Mouse (Mus musculus): ENCODE results near the gene Cmtm1. TPM values are rescaled to one million over a fixed set of nuclear protein-coding genes. Genes with fewer than 3 reads are reported as not detected.
"Not testable (repeated sequence)": the region's sequence is repeated elsewhere in the genome, so short reads cannot be mapped to it uniquely, and the experiment has no call there.

Cmtm1 gene
- polyA plus RNA-seq (2014; fragmentation: Nextera tagmentation; extraction: Ambion mirVana): not detected in 2 replicates

DNA sequence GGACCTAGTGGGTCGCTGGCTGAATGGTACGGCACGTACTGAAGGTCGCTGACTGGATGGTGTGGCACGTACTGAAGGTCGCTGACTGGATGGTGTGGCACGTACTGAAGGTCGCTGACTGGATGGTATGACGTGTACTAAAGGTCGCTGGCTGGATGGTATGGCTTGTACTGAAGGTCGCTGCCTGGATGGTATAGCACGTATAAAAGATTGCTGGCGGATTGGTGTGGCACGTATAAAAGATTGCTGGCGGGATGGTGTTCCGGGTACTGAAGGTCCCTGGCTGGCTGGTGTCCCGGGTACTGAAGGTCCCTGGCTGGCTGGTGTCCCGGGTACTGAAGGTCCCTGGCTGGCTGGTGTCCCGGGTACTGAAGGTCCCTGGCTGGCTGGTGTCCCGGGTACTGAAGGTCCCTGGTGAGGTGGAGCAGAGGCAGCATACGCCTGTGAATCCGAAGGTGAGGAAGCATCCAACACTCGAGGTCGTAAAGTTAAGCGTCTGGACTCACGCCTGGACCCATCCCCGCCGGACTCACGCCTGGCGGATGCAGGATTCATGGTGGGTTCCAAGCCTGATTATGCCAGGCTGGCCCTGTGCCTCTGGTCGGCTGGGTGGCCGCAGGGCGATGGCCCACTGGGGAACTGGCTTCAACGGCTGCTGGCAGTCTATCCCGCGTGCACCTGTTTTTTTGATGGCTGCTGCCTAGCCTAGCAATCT, at the start of gene Cmtm1, which contains the start of gene Gm45711:
Cmtm1 (minus strand) TSS at position 705 of the 715 bp plus-strand sequence.
Gm45711 (minus strand) TSS at position 641 of the 715 bp plus-strand sequence.
- not testable (repeated sequence) for H3K9me3 ChIP-seq (ENCODE audit: control insufficient read depth, low read length); H3K27ac ChIP-seq (ENCODE audit: low read depth, low read length); H3K27me3 ChIP-seq (ENCODE audit: control insufficient read depth, insufficient read depth, low read length); H3K4me3 ChIP-seq (ENCODE audit: low read depth, low read length); H3K36me3 ChIP-seq (ENCODE audit: control insufficient read depth, insufficient read depth, low read length); ATAC-seq (replicated peaks; ENCODE audit: low FRiP score); H3K4me2 ChIP-seq (ENCODE audit: low read depth, low read length, severe bottlenecking); H3K4me1 ChIP-seq (replicated peaks; ENCODE audit: control insufficient read depth, insufficient read depth, low read length); DNase-seq (ENCODE audit: low spot score); H3K9ac ChIP-seq (ENCODE audit: low read length)
- 88% methylated on average over 34 of the region's 36 CpGs for WGBS

DNA sequence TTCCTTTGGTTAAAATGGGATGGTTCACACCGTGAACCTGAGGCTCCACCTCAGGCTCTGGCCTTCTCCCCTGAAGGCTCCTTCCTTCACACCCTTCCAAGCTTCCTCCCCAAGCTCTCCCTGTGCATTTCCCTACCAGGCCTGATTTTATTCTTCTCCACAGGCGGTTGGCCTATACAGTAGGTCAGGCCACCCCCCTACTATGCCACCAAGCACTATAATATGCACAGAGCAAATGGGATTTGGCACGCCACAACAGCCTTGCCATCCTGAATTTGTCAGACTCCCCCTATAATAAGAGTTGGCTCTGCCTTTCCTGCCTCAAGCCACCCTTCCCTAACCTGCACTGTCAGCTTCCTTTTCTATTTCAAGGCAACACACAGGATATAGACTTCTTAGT, 48.7 kb upstream of the Cmtm1 start:
- no peaks in the 10 kb centered on the region for H3K27me3 ChIP-seq (ENCODE audit: control insufficient read depth, insufficient read depth, low read length)
- H3K4me2 ChIP-seq (ENCODE audit: low read depth, low read length, severe bottlenecking): no peak overlapping the region
- no peak for DNase-seq (ENCODE audit: low spot score)
- H3K36me3 ChIP-seq (ENCODE audit: control insufficient read depth, insufficient read depth, low read length): no peaks in the 10 kb centered on the region
- H3K9ac ChIP-seq (ENCODE audit: low read length): no peak overlapping the region
- no peaks in the 10 kb centered on the region for H3K4me1 ChIP-seq (replicated peaks; ENCODE audit: control insufficient read depth, insufficient read depth, low read length)
- ATAC-seq (replicated peaks; ENCODE audit: low FRiP score): no peak
- H3K9me3 ChIP-seq (ENCODE audit: control insufficient read depth, low read length): no peaks in the 10 kb centered on the region
- no peak overlapping the region for H3K27ac ChIP-seq (ENCODE audit: low read depth, low read length)
- 78% methylated on average over 3 of the region's 3 CpGs for WGBS
- no peak overlapping the region for H3K4me3 ChIP-seq (ENCODE audit: low read depth, low read length)

DNA sequence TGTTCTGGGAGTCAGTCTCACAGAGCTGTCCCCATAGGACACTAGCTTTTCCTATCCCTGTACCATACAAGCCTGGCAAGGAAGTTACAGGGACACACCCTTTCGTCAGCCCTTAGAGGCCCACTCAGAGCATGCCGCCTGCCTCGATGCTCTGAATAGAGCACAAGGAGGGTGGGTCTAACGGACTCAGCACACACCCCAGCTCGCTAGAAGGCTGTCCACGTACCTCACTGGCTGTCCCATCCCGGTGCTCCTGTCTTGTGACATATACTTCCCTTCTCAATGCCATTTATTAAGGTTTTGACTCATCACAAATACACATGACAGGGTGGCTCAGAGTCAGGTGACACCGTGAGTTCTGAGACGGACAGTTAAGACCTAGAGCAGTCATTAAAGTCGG, 44.6 kb upstream of the Cmtm1 start:
- ATAC-seq (replicated peaks; ENCODE audit: low FRiP score) (no peak), DNase-seq (ENCODE audit: low spot score) (no peak)
- WGBS: 95% methylated on average over 10 of the region's 10 CpGs

DNA sequence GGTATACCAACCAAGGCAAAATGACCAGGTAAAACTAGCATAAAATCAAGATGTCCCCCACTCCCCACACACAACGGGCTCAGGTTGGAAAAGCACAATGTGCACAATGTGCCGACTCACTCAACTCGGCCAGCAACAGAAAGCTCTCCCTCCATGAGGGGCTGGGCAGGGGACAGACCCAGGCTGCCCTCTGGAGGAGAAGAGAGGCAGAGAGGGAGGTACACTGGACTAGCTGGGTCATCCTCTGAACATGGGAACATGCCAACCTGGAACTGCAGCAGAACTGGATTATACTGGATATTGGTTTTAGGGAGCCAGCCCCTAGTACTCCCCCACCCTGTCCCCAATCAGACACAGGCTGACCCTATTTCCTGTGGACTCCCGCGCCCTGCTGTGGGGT, 43.2 kb upstream of the Cmtm1 start:
- Histone ChIP-seq H3K4me2 (ENCODE audit: low read depth, low read length, severe bottlenecking) (no peak overlapping the region), H3K9ac (ENCODE audit: low read length) (no peak overlapping the region), H3K9me3 (ENCODE audit: control insufficient read depth, low read length) (no peaks in the 10 kb centered on the region), H3K36me3 (ENCODE audit: control insufficient read depth, insufficient read depth, low read length) (no peaks in the 10 kb centered on the region; the same call in 1 of the 2 replicates), H3K4me1 (replicated peaks; ENCODE audit: control insufficient read depth, insufficient read depth, low read length) (no peaks in the 10 kb centered on the region), H3K4me3 (ENCODE audit: low read depth, low read length) (no peak overlapping the region), H3K27ac (ENCODE audit: low read depth, low read length) (no peak overlapping the region), H3K27me3 (ENCODE audit: control insufficient read depth, insufficient read depth, low read length) (no peaks in the 10 kb centered on the region)
- DNase-seq (ENCODE audit: low spot score) (no peak), ATAC-seq (replicated peaks; ENCODE audit: low FRiP score) (peak; percentile 55)
- WGBS: 59% methylated on average over 5 of the region's 5 CpGs

More for the DNA sequence above, 44.6 kb upstream of the Cmtm1 start:
- no peaks in the 10 kb centered on the region for H3K27me3 ChIP-seq (ENCODE audit: control insufficient read depth, insufficient read depth, low read length)
- no peaks in the 10 kb centered on the region for H3K4me1 ChIP-seq (replicated peaks; ENCODE audit: control insufficient read depth, insufficient read depth, low read length)
- no peak overlapping the region for H3K4me2 ChIP-seq (ENCODE audit: low read depth, low read length, severe bottlenecking)
- no peaks in the 10 kb centered on the region for H3K9me3 ChIP-seq (ENCODE audit: control insufficient read depth, low read length)
- H3K4me3 ChIP-seq (ENCODE audit: low read depth, low read length): no peak overlapping the region
- no peak overlapping the region for H3K27ac ChIP-seq (ENCODE audit: low read depth, low read length)
- H3K36me3 ChIP-seq (ENCODE audit: control insufficient read depth, insufficient read depth, low read length): no peaks in the 10 kb centered on the region
- no peak overlapping the region for H3K9ac ChIP-seq (ENCODE audit: low read length)

DNA sequence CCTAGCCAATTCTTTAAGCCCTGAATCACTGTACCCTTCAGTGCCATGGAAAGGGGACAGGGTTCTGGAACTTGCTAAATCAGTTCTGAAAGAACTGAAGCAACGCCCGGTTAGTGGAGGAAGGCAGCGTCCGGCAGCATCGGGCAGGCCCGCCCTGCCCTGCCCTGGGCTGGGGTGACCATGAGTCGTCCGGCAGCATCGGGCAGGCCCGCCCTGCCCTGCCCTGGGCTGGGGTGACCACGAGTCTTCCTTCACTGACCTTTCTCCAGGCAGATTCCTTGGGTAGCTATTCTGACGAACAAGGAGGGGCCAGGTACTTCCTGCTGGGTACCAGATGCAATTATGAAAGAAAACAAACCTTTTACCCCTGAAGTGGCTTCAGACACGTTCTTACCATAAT, 40.1 kb upstream of the Cmtm1 start:
- Histone ChIP-seq H3K4me1 (replicated peaks; ENCODE audit: control insufficient read depth, insufficient read depth, low read length) (no peaks in the 10 kb centered on the region), H3K27ac (ENCODE audit: low read depth, low read length) (no peak overlapping the region), H3K9me3 (ENCODE audit: control insufficient read depth, low read length) (no peaks in the 10 kb centered on the region), H3K4me2 (ENCODE audit: low read depth, low read length, severe bottlenecking) (no peak overlapping the region), H3K27me3 (ENCODE audit: control insufficient read depth, insufficient read depth, low read length) (no peaks in the 10 kb centered on the region), H3K9ac (ENCODE audit: low read length) (no peak overlapping the region), H3K36me3 (ENCODE audit: control insufficient read depth, insufficient read depth, low read length) (no peaks in the 10 kb centered on the region; the same call in 1 of the 2 replicates), H3K4me3 (ENCODE audit: low read depth, low read length) (no peak overlapping the region)
- 83% methylated on average over 13 of the region's 13 CpGs for WGBS
- ATAC-seq (replicated peaks; ENCODE audit: low FRiP score): no peak
- no peak for DNase-seq (ENCODE audit: low spot score)

DNA sequence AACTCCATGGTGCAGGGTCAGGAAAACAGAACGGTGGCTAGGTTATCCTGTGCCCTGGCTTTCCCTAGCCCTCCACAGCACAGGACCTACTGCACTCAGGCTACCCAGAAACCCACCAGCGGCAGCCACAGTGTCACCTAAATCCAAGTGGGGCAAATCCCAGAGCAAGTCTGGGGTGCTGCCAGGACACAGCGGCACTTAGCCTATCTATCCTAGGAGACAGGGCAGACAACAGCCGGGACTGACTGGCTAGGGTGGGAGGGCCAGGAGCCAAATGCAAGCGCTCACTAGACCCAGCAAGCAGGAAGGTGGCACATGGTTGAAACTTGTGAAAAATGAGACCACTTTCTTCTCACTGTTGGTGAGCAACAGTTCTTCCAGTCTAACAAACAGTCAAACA, 39.0 kb upstream of the Cmtm1 start:
- H3K36me3 ChIP-seq (ENCODE audit: control insufficient read depth, insufficient read depth, low read length): no peaks in the 10 kb centered on the region; the same call in 1 of the 2 replicates
- 86% methylated on average over 5 of the region's 5 CpGs for WGBS
- DNase-seq (ENCODE audit: low spot score): no peak
- no peak overlapping the region for H3K4me3 ChIP-seq (ENCODE audit: low read depth, low read length)
- no peak overlapping the region for H3K27ac ChIP-seq (ENCODE audit: low read depth, low read length)
- no peaks in the 10 kb centered on the region for H3K27me3 ChIP-seq (ENCODE audit: control insufficient read depth, insufficient read depth, low read length)
- no peaks in the 10 kb centered on the region for H3K9me3 ChIP-seq (ENCODE audit: control insufficient read depth, low read length)
- no peaks in the 10 kb centered on the region for H3K4me1 ChIP-seq (replicated peaks; ENCODE audit: control insufficient read depth, insufficient read depth, low read length)
- no peak overlapping the region for H3K4me2 ChIP-seq (ENCODE audit: low read depth, low read length, severe bottlenecking)
- no peak for ATAC-seq (replicated peaks; ENCODE audit: low FRiP score)
- H3K9ac ChIP-seq (ENCODE audit: low read length): no peak overlapping the region

DNA sequence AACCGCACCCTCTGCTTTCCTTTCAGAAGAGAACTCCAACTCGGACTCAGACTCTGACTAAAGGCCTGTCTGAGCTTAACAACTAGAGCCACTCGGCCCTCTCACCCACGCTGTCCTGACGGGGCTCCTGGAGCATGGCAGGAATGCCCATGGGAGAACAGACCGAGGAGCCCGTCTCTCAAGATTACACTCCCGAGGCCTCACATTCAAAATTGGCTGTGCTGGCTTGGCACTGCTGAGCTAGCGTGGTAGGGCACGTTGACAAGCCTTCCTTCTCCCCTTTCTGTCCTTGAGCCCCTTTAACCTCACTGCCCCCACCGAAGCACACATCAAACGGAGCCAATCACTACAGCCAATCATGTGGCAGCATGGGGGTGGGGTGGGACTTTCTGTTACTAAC, 36.8 kb upstream of the Cmtm1 start:
- H3K4me2 ChIP-seq (ENCODE audit: low read depth, low read length, severe bottlenecking): no peak overlapping the region
- H3K36me3 ChIP-seq (ENCODE audit: control insufficient read depth, insufficient read depth, low read length): no peaks in the 10 kb centered on the region; the same call in 1 of the 2 replicates
- H3K9ac ChIP-seq (ENCODE audit: low read length): no peak overlapping the region
- no peaks in the 10 kb centered on the region for H3K27me3 ChIP-seq (ENCODE audit: control insufficient read depth, insufficient read depth, low read length)
- no peaks in the 10 kb centered on the region for H3K9me3 ChIP-seq (ENCODE audit: control insufficient read depth, low read length)
- ATAC-seq (replicated peaks; ENCODE audit: low FRiP score): no peak
- H3K4me1 ChIP-seq (replicated peaks; ENCODE audit: control insufficient read depth, insufficient read depth, low read length): no peaks in the 10 kb centered on the region
- no peak overlapping the region for H3K4me3 ChIP-seq (ENCODE audit: low read depth, low read length)
- WGBS: 57% methylated on average over 12 of the region's 12 CpGs
- DNase-seq (ENCODE audit: low spot score): no peak
- H3K27ac ChIP-seq (ENCODE audit: low read depth, low read length): no peak overlapping the region

DNA sequence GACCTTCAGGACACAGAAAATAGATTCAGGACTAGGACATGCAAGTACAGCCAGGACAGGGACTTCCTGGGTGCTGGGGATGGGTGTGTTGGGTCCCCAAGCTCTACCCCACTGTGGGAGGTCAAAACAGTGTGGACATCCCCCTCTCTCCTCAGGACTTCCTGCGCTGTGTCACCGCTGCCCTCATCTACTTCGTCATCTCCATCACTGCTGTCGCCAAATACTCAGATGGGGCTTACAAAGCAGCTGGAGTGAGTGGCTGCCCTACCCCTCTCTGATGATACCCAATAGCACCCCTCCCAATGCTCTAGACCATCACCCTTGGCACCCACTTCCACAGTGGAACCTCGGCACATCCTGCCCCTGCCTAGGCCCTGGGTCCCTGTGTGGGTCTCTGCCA, 34.7 kb upstream of the Cmtm1 start:
- H3K36me3 ChIP-seq (ENCODE audit: control insufficient read depth, insufficient read depth, low read length): no peaks in the 10 kb centered on the region; the same call in 1 of the 2 replicates
- WGBS: 87% methylated on average over 5 of the region's 5 CpGs
- no peak for DNase-seq (ENCODE audit: low spot score)

DNA sequence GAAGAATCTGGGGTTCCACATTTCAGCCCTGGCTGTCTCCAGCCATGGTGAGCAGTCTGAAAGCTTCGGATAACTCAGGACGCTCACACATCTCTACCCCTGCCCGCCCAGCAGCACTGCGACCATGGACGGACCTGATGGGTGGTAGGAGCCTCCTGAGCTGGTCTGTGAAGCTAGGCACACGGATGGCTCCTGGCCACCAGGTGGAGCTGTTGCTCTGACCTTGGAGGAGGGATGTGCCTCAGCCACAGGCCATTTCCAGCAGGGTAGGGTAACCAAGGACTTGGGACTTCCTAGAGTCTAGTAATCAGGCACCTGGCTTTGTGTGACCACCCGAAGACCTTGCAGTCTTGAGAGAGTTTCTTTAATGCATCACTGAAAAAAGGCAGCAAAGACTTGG, 34.0 kb upstream of the Cmtm1 start:
- Histone ChIP-seq H3K9me3 (ENCODE audit: control insufficient read depth, low read length) (no peaks in the 10 kb centered on the region), H3K9ac (ENCODE audit: low read length) (no peak overlapping the region), H3K4me3 (ENCODE audit: low read depth, low read length) (no peak overlapping the region), H3K27me3 (ENCODE audit: control insufficient read depth, insufficient read depth, low read length) (no peaks in the 10 kb centered on the region), H3K4me1 (replicated peaks; ENCODE audit: control insufficient read depth, insufficient read depth, low read length) (no peaks in the 10 kb centered on the region; the same call in 1 of the 2 replicates), H3K27ac (ENCODE audit: low read depth, low read length) (no peak overlapping the region), H3K36me3 (ENCODE audit: control insufficient read depth, insufficient read depth, low read length) (no peaks in the 10 kb centered on the region; the same call in 1 of the 2 replicates), H3K4me2 (ENCODE audit: low read depth, low read length, severe bottlenecking) (no peak overlapping the region)
- WGBS: 12% methylated on average over 7 of the region's 7 CpGs
- DNase-seq (ENCODE audit: low spot score) (peak; percentile 91), ATAC-seq (replicated peaks; ENCODE audit: low FRiP score) (peak; percentile 28)

More for the DNA sequence above, 34.7 kb upstream of the Cmtm1 start:
- ATAC-seq (replicated peaks; ENCODE audit: low FRiP score): no peak
- no peak overlapping the region for H3K27ac ChIP-seq (ENCODE audit: low read depth, low read length)
- no peaks in the 10 kb centered on the region for H3K9me3 ChIP-seq (ENCODE audit: control insufficient read depth, low read length)
- H3K27me3 ChIP-seq (ENCODE audit: control insufficient read depth, insufficient read depth, low read length): no peaks in the 10 kb centered on the region
- no peak overlapping the region for H3K4me2 ChIP-seq (ENCODE audit: low read depth, low read length, severe bottlenecking)
- no peak overlapping the region for H3K9ac ChIP-seq (ENCODE audit: low read length)
- no peaks in the 10 kb centered on the region; the same call in 1 of the 2 replicates for H3K4me1 ChIP-seq (replicated peaks; ENCODE audit: control insufficient read depth, insufficient read depth, low read length)
- no peak overlapping the region for H3K4me3 ChIP-seq (ENCODE audit: low read depth, low read length)

Measured in forebrain, embryonic 11.5 days (tissue).